Mouse (Mus musculus) midbrain, embryonic 10.5 days (tissue): ENCODE results near the gene Hpcal1. TPM values are rescaled to one million over a fixed set of nuclear protein-coding genes. Genes with fewer than 3 reads are reported as not detected.

Source experiments
- DNase-seq: peaks from one replicate; pipeline ENCODE4 v3.0.0-alpha.2; 2017; ENCODE audit warnings: low spot score
- H3K27ac ChIP-seq: fragments of 300-500 bp; sonication (generic); replicated peaks from 2 replicates; pipeline ENCODE4 v1.5.1; 2016; ENCODE audit warnings: mild to moderate bottlenecking
- H3K27me3 ChIP-seq: fragments of 300-500 bp; sonication (generic); 2 replicates; pipeline ENCODE4 v1.6.1; 2016; ENCODE audit warnings: low read depth, mild to moderate bottlenecking; ENCODE audit not compliant: poor library complexity, severe bottlenecking
- H3K36me3 ChIP-seq: fragments of 300-500 bp; sonication (generic); 2 replicates; pipeline ENCODE4 v1.6.1; 2016; ENCODE audit warnings: mild to moderate bottlenecking, moderate library complexity
- H3K4me1 ChIP-seq: fragments of 300-500 bp; sonication (generic); 2 replicates; pipeline ENCODE4 v1.6.1; 2016
- H3K4me3 ChIP-seq: fragments of 300-500 bp; sonication (generic); 2 replicates; pipeline ENCODE4 v1.5.1; 2016; ENCODE audit warnings: mild to moderate bottlenecking, moderate library complexity
- H3K9me3 ChIP-seq: fragments of 300-500 bp; sonication (generic); replicated peaks from 2 replicates; pipeline ENCODE4 v1.6.1; 2016; ENCODE audit warnings: mild to moderate bottlenecking
- WGBS: fragments of 180-500 bp; shearing (Covaris S2); methylation state at CpG from one replicate; pipeline ENCODE4 v1.1.7; 2016; 5-methylcytosine and 5-hydroxymethylcytosine counted together
- polyA plus RNA-seq: library from polyadenylated mRNA; unstranded; fragments of >200 nt; fragmentation: Nextera tagmentation; extraction: Ambion mirVana; gene quantifications from 2 replicates; pipeline ENCODE4 v1.2.1, GENCODE M21; 2016

The Hpcal1 gene
- polyA plus RNA-seq, 1 experiment from 2014 or later = 41.9 TPM

GRCm38 (mm10) chr12:17709451-17709850 is 18.8 kb downstream of the Hpcal1 start:
- peaks cover 41% of the 10 kb centered on the region for H3K4me1 ChIP-seq
- no peaks in the 10 kb centered on the region; the same call in 1 of the 2 replicates for H3K27me3 ChIP-seq
- H3K36me3 ChIP-seq = peaks cover 4% of the 10 kb centered on the region; the same call in 1 of the 2 replicates
- H3K4me3 ChIP-seq = no peak overlapping the region
- peak; percentile 77 for DNase-seq
- peak overlapping the region; percentile 69 for H3K27ac ChIP-seq
- no peaks in the 10 kb centered on the region for H3K9me3 ChIP-seq
- 17% methylated on average over 4 of the region's 4 CpGs for WGBS

DNA sequence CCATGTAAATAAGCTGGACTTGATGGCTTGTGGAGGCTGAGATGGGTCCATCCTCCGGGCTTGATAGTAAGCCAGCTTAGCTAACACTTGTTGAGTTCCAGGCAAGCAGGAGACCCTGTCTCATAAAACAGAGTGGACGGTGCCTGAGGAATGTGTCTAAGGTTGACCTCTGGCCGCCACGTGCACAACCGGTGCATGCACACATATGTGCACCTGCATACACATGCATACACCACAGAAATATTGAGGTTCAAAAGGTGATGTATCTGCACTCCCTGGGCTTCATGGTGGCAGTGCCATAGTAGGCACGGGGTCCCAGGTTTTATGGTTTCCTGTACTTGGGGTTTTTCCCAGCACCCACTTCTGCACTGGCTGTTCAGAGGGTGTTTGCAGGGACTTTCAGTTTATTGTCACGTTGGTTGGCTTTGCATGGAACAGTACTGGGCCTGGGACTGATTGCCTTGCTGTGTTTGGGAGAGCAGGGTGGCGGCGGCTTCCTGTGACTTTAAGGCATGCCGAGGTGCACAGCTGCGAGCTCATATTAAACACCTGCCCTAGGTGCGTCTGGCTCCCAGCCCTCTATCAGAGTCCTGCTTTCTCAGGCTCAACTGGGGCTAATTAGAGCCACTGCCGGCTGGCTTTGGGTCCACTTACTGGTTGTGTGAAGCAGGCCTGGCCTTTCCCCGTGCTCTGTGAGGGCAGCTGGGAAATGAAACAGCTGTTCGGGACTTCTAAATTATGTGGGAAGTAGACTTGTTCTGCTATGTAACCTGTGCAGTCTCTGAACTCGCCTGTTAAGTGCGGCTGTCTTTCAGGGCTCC is 19.5 kb downstream of the Hpcal1 start:
- Histone ChIP-seq H3K36me3 (peaks cover 4% of the 10 kb centered on the region; the same call in 1 of the 2 replicates), H3K9me3 (no peaks in the 10 kb centered on the region), H3K4me1 (peaks cover 41% of the 10 kb centered on the region), H3K4me3 (no peak overlapping the region), H3K27me3 (no peaks in the 10 kb centered on the region; the same call in 1 of the 2 replicates), H3K27ac (peak overlapping the region; percentile 69)
- DNase-seq = no peak
- 83% methylated on average over 17 of the region's 17 CpGs for WGBS

DNA sequence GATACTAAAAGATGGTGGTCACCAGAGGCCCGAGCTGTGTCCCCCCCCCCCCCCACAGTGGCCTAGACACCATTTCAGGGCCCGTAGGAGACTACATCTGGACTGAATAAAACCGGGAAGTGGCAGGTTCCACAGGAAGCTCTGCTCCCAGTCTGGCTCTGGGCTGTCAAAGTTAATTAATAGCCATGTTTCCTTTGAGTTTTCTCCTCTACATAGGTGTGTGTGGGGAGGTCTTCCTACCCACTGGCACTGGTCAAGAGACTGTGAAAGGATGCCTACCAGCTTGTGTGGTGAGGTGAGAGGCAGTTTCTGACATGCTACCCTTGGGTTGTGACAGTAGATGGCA is 20.1 kb downstream of the Hpcal1 start:
- Histone ChIP-seq H3K27ac (peak overlapping the region; percentile 69), H3K36me3 (peaks cover 4% of the 10 kb centered on the region; the same call in 1 of the 2 replicates), H3K4me3 (no peak overlapping the region), H3K4me1 (peaks cover 41% of the 10 kb centered on the region), H3K9me3 (no peaks in the 10 kb centered on the region), H3K27me3 (no peaks in the 10 kb centered on the region; the same call in 1 of the 2 replicates)
- no peak for DNase-seq
- WGBS = 81% methylated on average over 3 of the region's 3 CpGs

DNA sequence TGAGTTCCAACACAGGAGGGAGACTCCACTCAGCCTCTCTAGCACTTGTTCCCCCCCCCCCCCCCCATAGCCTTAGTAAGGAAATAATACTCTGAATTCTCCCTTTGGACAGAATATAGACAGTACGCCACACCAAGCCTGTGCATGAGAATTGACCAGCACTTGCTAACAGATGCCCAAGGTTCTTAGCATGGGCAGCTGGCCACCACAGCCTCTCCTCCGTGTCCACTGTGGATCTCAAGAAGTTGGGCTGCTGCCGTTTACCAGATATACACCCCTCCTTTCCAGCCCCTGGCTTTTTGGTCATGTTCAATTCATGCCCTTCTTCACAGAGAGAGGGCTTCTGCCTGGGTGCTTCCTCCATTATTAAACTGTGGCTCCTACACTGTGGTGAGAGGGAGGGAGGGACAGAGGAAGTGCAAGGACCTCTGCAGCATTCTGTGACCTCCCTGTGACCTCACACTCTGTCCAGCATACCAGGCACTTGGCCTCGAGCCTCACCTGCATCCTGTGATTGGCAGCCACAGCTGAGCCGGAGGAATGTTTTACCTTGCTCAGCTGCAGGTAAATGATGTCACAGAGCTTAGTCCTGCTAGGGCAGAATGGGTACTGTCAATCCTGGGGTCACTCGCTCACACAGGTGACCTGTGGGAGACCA is 21.2 kb downstream of the Hpcal1 start:
- Histone ChIP-seq H3K9me3 (no peaks in the 10 kb centered on the region), H3K4me3 (no peak overlapping the region), H3K4me1 (peaks cover 41% of the 10 kb centered on the region), H3K27me3 (no peaks in the 10 kb centered on the region; the same call in 1 of the 2 replicates), H3K27ac (no peak overlapping the region), H3K36me3 (peaks cover 4% of the 10 kb centered on the region; the same call in 1 of the 2 replicates)
- 68% methylated on average over 6 of the region's 6 CpGs for WGBS
- DNase-seq = no peak

GRCm38 (mm10) chr12:17712571-17712970 is 21.9 kb downstream of the Hpcal1 start:
- Histone ChIP-seq H3K4me1 (peaks cover 41% of the 10 kb centered on the region), H3K9me3 (no peaks in the 10 kb centered on the region), H3K36me3 (peaks cover 4% of the 10 kb centered on the region; the same call in 1 of the 2 replicates), H3K27ac (no peak overlapping the region), H3K4me3 (no peak overlapping the region), H3K27me3 (no peaks in the 10 kb centered on the region; the same call in 1 of the 2 replicates)
- DNase-seq = no peak
- WGBS = 68% methylated on average over 1 of the region's 1 CpGs

DNA sequence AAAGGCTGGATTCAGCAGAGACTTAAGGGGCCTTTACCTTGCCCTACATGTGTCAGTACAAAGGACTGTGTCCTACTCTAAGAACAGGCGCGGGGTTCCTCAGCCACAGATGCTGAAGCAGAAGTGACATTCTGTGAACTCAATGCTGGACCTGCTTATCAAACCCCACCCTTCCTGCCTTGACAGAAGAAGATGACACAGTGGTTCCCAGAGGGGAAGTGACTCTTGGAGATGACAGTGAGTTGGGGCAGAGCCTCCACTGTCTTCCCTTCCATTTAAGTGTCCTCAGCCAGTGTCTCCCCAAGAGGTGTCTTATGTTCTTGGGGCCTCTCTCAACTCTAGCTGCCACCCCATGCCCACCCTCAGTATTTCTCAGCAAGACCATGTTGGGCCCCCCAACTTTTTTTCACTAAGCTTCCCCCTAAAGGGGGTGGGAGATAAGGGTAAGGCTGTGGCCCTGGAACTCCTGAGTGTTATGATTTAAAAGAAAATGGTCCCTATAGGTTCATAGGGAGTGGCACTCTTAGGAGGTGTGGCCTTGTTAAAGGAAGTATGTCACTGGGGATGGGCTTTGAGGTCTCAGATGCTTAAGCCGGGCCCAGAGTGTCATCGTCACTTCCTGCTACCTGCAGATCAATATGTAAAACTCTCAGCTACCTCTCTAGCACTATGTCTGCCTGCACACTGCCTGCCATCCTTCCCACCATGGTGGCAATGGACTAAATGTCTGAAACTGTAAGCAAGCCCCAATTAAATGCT is 25.2 kb downstream of the Hpcal1 start:
- Histone ChIP-seq H3K36me3 (no peaks in the 10 kb centered on the region), H3K4me3 (no peak overlapping the region), H3K4me1 (peaks cover 17% of the 10 kb centered on the region), H3K9me3 (no peaks in the 10 kb centered on the region), H3K27me3 (no peaks in the 10 kb centered on the region), H3K27ac (no peak overlapping the region)
- DNase-seq = no peak
- WGBS = 96% methylated on average over 4 of the region's 4 CpGs

DNA sequence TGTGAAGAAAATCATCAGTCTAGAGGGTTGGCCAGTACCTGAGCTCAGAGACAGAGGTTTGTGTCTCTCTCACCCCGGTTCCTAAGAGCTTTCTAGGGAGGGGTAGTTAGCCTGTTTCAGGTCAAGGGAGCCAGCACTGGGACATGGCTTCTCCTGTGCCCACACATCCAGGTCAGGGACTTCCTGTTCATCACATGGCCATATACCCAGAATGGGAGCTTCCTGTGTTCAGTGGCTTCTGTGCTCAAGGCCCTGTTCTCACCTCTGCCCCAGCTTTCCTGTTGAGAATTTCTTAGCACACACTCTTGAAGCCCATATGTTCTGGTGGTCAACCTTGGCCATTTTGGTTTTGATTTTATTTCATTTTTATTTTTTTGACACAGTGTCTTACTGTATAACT is 26.6 kb downstream of the Hpcal1 start:
- no peak for DNase-seq
- no peaks in the 10 kb centered on the region for H3K36me3 ChIP-seq
- H3K9me3 ChIP-seq = no peaks in the 10 kb centered on the region
- H3K27ac ChIP-seq = no peak overlapping the region
- peaks cover 3% of the 10 kb centered on the region; the same call in 1 of the 2 replicates for H3K4me1 ChIP-seq
- H3K27me3 ChIP-seq = no peaks in the 10 kb centered on the region
- 81% methylated on average over 1 of the region's 1 CpGs for WGBS
- no peak overlapping the region for H3K4me3 ChIP-seq

DNA sequence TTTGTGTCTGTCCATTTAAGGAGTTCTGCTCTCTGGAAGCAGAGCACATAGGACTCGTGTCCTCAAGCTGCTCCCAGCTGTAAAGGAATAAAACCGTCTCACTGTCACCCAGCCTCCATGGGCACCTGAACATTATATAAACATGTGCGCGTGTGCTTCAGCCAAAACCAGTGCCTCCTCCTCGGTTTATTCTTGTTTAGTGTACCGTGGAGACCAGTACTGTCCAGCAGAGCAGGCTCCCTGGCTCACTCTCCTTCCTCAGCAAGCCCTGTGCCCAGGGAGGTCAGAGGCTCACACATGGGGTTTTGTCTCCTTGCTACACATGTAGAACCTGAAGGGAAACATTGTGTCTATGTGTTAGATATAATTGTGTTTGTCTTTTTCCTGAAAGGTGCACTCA is 27.5 kb downstream of the Hpcal1 start:
- Histone ChIP-seq H3K27me3 (no peaks in the 10 kb centered on the region), H3K9me3 (no peaks in the 10 kb centered on the region), H3K4me1 (peaks cover 7% of the 10 kb centered on the region; the same call in 1 of the 2 replicates), H3K27ac (no peak overlapping the region), H3K4me3 (no peak overlapping the region), H3K36me3 (no peaks in the 10 kb centered on the region)
- WGBS = 83% methylated on average over 6 of the region's 6 CpGs
- DNase-seq = no peak

DNA sequence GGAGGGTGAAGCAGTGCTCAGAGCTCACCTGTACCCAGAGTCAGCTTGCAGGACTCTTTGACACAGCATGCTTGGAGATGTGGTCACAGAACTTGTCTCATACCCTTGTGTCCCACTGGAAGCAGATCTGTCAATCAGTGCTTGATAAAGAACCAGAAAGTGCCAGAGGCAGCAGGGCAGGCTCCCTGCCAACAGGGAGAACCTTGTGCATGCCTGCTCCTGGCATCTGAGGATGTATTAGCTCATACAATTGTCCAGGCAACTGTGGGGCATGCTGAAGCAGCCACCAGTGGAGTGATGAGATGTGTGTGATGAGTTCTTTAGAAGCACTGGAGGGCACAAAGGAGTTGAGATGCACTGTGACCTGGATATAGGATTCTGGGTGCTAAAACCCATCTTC is 30.4 kb downstream of the Hpcal1 start:
- no peak for DNase-seq

DNA sequence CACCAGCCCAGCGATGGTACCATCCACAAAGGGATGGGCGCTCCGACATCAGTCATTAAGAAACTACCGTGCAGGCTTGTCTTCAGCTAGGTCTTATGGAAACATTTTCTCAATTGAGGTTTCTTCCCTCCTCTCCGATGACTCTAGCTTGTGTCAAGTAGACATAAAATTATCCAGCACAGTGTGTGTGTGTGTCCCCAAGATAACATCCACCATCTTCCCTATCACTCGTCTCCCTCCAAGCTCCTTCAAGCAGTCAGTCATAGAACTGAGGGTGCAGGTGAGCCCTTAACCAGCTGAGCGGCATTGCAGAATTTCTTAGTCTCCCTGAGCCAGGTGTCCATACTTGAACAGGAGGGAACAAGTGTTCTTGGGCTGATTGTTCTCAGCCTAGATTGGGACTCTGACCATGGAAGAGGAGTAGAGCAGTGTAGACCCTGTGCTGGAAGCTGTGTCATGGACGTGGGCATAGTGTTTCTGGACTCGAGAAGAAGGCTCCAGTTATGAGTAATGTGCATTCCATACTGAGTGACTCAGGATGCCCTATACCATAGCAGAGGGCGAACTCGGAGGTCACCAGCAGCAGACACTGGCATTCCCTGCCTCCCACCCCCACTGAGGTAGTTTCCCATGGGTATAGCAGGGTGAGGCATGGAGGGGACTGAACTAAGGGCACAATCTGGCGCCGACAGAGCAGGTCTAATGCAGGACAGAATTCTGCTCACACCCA is 32.0 kb downstream of the Hpcal1 start:
- peaks cover 45% of the 10 kb centered on the region for H3K4me1 ChIP-seq

More for the DNA sequence above, 30.4 kb downstream of the Hpcal1 start:
- H3K9me3 ChIP-seq = no peaks in the 10 kb centered on the region
- H3K27me3 ChIP-seq = no peaks in the 10 kb centered on the region
- peaks cover 30% of the 10 kb centered on the region for H3K4me1 ChIP-seq
- no peak overlapping the region for H3K27ac ChIP-seq
- no peak overlapping the region for H3K4me3 ChIP-seq
- H3K36me3 ChIP-seq = no peaks in the 10 kb centered on the region

GRCm38 (mm10) chr12:17723182-17723570 is 32.5 kb downstream of the Hpcal1 start:
- no peak overlapping the region for H3K4me3 ChIP-seq
- no peaks in the 10 kb centered on the region for H3K27me3 ChIP-seq
- H3K36me3 ChIP-seq = no peaks in the 10 kb centered on the region
- no peak for DNase-seq
- no peaks in the 10 kb centered on the region for H3K9me3 ChIP-seq
- 100% methylated on average over 1 of the region's 1 CpGs for WGBS
- no peak overlapping the region for H3K27ac ChIP-seq
- peaks cover 47% of the 10 kb centered on the region for H3K4me1 ChIP-seq

More for the DNA sequence above, 32.0 kb downstream of the Hpcal1 start:
- H3K27ac ChIP-seq = no peak overlapping the region
- H3K27me3 ChIP-seq = no peaks in the 10 kb centered on the region
- WGBS = 89% methylated on average over 13 of the region's 13 CpGs
- no peaks in the 10 kb centered on the region for H3K36me3 ChIP-seq
- H3K9me3 ChIP-seq = no peaks in the 10 kb centered on the region
- H3K4me3 ChIP-seq = no peak overlapping the region
- no peak for DNase-seq

DNA sequence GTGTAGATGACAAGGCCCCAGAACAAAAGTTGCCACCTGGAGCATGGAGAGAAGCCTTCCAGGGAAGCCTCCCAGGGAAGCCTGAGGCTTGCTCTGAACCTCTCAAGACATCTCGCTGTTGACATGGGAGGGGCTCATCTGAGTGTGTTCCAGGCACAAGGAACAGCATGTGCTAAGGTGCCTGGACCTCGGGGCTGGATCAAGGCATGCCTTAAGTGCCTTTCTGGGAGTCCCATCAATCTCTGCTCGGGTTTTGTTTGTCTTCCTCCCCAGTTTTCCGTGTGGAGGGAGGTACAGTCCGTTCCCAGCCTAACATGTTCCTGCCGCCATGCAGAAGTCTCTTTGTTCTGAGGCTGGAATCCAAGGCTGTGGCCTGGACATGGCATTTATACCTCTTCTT is 33.3 kb downstream of the Hpcal1 start:
- H3K27ac ChIP-seq = peak overlapping the region; percentile 50
- peaks cover 46% of the 10 kb centered on the region for H3K4me1 ChIP-seq
- no peaks in the 10 kb centered on the region for H3K27me3 ChIP-seq
- no peaks in the 10 kb centered on the region for H3K9me3 ChIP-seq
- no peak overlapping the region for H3K4me3 ChIP-seq
- H3K36me3 ChIP-seq = no peaks in the 10 kb centered on the region
- DNase-seq = no peak
- 79% methylated on average over 6 of the region's 6 CpGs for WGBS
